Mouse (Mus musculus) ES-E14 (cell line): ENCODE measurements around the gene Nprl3.

Source experiments
- CHD2 ChIP-seq: IDR thresholded peaks from 2 replicates; pipeline ENCODE4 v1.6.1; 2014; ENCODE audit warnings: mild to moderate bottlenecking, low read depth, low read length, inconsistent platforms
- HCFC1 ChIP-seq: IDR thresholded peaks from 2 replicates; pipeline ENCODE4 v1.6.1; 2012; ENCODE audit warnings: low read length, inconsistent platforms, borderline replicate concordance; ENCODE audit not compliant: insufficient read depth
- MAFK ChIP-seq: IDR thresholded peaks from 2 replicates; pipeline ENCODE4 v1.6.1; 2014; ENCODE audit warnings: mild to moderate bottlenecking, low read depth, low read length, inconsistent platforms; ENCODE audit not compliant: insufficient read depth
- ZNF384 ChIP-seq: IDR thresholded peaks from 2 replicates; pipeline ENCODE4 v1.6.1; 2012; ENCODE audit warnings: low read depth, low read length, inconsistent platforms

GRCm38 (mm10) chr11:32226124-32226871 is 41.2 kb downstream of the Nprl3 start, which contains the start of gene Mpg:
- no peak for TF ChIP-seq HCFC1
- no peak for TF ChIP-seq CHD2
- TF ChIP-seq ZNF384 = no peak
- no peak for TF ChIP-seq MAFK
